Mouse (Mus musculus) MEL-GATA-1-ER (cell line): ENCODE measurements at regions not wholly inside any gene's neighbourhood (a gene's known extent, or its start where the extent isn't known, plus 50 kb on each side); places are given as distances from the start of the nearest gene placed in this dataset.

Experiments
- DNase-seq: peaks from one replicate; pipeline ENCODE4 v3.0.0-alpha.2; 2012; ENCODE audit warnings: low read depth; ENCODE audit errors: extremely low read depth

DNA sequence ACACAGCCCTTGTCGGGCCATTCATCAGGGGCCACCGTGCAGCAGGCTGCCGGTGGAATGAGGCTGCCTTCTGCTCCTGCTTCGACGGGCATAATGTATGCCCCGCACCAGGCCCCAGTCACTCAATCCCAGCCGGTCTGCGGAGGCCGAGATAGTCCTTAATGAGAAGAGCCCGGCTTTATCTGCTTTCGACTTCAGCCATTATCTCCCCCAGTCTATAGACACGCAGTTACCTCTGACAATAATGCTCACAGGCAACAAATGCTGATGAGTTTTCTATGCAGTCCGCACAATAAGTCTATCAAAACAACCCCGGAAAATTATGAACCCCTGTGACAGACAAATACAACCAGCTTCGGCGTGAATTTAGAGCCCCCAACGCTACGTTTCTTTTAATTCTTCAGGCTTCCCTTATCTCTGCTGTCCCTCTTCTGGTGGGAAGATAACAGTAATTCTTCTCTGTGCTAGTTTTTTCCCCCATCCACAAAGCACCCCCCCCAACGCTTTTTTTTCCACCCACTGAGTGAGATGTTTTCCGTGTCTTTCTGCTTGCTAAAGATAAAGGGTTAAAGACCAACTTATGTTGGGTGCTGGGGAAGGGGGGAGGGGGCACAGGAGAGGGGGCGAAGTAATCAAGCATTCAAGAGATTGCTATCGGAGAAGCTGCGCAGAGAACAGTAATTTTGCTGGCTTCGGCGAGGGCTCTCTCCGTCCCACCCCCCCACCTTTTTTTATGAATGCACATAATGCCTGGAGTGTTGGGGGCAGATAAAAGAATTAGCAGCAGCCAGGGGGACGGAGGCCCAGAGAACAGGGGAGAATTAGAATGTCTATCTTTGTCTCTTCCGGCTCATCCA, 117.8 kb downstream of the Mrm1 start:
- DNase-seq, result peak; percentile 95

DNA sequence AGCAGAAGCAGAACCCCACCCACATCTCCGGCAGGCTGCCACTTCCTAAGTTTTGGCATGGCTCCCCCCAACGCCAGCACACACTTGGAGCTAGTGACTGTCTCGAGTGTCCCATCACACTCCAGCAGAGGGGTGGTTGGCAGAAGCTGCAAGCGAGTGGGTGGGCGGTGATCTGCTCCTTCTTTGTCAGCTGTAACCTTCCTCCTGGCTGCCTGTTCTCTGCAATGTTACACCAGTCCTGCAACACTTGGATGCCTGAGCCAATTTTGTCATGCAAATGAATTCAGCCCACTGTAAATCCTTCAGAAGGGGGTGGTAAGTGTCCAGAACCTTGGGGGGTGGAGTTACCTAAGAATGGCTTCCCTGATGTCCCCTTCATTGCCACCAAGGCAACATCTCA, 121.8 kb downstream of the Mrm1 start:
- DNase-seq, result no peak

DNA sequence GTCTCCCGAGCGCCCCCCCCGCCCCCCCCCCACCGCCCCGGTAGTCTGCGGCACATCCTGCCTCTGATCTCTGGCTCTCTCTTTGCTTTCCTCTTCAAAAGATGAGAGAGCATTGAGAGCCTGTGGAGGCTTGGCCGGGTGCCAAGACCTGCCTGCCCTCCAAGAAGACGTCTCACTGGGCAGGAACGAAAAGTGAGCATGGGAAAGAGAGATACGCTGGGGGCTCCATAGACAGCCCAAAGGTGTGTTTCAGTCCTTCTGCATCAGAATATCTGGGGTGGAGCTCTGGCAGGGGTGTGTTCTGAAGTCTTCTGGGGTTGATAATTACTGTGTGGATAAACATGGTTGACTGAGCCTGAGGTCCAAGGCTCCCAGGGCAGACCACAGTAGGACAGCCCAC, 126.7 kb downstream of the Mrm1 start:
- no peak for DNase-seq

DNA sequence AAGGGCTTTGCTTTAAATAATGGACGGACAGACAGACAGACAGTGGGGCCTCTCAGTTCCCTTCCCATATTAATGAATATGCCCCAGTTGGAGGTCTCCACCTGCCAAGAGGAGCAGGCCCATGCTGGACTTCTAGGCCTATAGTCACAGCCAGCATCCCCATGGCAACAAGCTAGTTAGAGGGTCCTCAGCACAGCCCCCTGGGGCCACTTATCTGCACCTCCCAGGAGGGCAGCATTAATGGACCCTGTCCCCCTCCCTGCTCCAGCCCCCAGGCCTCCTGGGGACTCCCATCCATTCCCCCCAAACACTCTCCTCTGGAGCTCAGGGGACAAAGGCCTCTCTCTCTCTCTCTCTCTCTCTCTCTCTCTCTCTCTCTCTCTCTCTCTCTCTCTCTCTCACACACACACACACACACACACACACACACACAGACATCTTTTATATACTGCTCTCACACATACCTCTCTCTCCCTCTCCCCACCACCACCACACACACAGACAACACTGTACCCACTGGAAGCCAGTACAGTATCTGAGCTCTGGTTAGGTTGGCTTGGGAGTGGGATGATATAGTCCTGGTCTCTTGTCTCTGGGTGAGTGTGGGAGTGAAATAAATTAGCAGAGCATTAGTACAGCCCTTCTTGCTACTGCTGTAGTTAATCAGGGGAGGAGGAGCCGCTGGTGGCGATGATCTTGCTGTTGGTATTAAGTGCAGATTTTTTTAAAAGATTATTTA, 127.7 kb downstream of the Mrm1 start:
- no peak for DNase-seq

DNA sequence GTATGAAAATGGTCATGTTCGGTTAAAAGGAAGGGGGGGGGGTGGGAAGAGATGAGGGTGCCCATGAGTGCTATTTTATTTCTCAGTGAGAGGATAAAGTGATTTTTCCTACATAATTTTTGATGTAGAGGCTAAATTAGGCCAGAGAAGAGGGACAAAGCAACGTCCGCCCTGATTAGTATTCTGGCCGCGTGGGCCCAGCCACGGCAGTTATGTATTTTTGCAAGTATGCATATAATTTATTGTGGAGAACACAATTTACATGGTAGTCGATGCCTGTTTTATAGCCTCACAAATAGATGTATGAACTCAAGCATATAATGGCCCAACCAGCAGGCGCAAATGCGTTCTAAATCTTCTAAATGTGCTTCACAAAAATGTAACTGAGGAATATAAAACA, 132.8 kb downstream of the Mrm1 start:
- DNase-seq, result no peak

DNA sequence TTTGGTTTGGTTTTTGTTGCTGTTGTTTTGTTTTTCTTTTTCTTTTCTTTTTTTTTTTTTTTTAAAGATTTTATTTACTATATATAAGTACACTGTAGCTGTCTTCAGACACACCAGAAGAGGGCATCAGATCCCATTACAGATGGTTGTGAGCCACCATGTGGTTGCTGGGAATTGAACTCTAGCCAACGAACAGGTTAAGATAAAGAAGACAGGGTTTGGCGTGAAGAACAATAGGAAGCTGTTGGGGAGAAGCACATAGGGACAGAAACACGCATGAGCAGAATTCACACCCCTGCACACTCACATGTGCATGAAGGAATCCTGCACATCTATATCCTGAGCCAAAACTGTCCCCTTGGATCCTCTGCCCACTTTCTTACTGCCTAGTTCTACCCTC, 135.0 kb downstream of the Mrm1 start:
- DNase-seq, result no peak

DNA sequence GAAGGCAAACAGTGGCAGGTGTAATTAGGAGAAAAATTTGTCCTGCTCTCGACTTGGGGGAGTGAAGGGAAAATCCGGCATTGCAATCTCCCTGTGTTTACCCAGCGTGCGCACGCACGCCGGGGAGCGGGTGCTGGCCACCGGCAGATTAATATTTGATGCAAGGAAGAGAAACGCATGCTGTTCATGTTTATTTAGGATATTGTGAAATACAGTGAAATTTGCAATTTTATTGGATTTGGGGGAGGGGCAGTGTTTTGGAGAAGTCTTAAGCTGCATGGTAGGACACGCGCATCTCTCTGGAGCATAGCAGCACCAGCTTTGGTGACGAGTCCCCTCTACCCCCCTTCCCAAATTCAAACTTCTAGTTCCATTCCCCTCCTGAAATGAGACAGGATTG, 136.4 kb downstream of the Mrm1 start:
- no peak for DNase-seq

DNA sequence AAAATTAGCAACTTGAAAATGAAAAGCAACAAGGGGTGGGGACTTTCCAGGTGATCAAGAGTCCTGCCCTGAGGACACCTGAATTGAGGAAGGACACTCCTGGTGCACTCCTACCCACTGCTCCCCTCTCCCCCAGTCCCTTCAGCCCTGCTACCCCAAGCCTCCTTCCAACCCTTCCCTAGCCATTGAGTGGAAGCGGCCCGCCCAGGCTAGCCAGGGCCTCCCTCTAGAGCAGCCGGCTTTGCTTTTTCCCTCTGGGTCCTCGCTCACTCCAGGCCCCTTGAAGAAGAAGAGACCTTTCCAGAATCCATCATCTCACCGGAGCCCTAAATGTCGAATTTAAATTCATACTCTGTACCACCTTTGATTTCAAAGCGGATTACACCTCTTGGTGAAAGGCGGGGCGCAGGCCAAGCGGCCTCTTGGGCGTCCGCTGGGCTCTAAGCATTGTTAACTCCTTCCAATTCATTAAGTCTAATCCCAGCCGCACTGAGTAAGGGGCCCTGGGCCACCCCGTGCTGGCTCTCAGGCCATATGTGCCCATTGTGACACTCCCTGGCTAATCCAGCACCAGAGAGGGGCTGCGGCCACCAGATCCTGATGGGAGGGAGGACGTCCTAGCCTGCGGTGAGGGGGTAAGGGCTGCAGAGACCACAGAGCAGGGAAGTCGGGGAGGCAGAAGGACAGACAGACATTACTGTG, 142.8 kb downstream of the Mrm1 start:
- no peak for DNase-seq

DNA sequence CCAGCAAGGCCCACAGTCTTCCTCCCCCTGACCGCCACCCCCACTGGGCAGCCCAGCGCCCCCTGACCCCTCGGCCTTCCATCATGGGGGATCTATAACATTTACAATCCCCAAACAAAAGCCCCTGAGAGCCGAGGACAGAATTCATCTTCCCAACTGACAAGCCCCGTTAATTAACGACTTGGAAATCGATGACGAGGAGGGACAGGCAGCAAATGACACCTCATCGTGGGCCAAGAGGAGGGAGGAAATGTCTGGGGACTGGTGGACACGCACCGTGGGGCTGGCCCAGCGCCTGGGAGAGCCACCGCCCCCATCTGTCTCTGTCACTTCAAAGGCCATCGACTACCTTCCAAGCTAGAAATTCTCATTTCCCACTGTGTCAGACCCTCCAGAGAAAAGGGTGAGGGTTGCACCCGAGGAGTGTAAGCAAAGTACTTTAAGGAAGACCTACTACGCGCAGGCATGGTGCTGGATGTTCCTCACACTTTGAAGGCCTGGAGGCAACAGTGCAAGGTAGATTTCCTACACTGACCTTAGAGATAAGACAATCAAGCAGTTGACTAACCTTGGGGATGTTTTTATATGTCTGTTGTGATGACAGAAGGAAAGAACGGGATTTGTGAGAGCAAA, 146.4 kb downstream of the Mrm1 start:
- no peak for DNase-seq

DNA sequence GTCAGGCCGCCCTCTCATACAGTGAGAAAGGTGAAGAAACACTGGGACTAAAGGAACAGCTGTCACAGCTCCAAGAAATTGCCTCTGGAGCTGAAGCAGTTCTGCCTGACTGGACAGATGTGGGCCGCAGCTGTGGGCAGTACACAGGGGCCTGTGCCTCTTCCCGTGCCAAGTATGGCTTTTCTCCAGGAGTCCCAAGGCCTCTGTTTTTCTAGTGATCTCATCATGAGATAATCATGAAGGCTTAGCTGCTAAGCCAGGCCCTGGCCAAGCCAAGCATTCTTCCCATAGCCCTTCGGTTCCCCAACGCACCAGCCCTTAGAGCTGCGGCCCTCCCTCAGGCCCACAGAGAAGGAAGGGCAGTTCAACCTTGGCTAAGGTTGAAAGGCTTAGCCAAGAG, 146.2 kb upstream of the Lhx1 start:
- DNase-seq, result no peak

DNA sequence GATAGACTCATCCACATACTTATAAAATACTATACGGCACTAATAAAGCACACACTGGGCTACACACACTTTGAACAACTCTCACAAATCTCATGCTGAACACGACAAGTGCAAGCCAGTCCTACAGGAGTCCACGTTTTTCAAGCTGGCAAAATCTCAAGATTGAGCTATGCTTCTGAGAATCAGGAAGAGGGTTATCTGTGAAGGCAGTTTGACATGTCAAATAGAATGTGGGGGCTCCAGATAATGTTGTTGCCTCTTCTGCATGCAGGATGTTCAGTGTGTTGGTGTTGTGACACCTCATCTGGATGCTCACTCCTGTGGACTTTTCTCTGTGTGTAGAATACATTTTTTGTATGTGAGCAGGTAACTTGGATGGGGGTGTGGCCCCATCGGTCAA, 142.4 kb upstream of the Lhx1 start:
- DNase-seq, result peak; percentile 47

DNA sequence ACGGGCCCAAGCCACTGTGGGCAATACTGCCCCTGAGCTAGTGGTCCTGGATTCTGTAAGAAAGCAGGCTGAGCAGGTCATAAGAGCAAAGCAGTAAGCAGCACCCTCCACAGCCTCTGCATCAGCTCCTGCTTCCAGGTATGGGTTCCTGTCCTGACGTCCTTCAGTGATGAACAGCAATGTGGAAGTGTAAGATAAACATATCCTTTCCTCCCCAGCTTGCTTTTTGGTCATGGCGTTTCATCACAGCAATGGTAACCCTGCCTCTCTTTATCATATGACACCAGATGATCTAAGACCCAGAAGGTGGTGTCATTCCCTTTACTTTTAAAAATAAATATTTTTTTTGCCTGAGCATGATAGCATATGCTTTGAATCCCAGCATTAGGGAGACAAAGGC, 138.9 kb upstream of the Lhx1 start:
- DNase-seq, result peak; percentile 25

DNA sequence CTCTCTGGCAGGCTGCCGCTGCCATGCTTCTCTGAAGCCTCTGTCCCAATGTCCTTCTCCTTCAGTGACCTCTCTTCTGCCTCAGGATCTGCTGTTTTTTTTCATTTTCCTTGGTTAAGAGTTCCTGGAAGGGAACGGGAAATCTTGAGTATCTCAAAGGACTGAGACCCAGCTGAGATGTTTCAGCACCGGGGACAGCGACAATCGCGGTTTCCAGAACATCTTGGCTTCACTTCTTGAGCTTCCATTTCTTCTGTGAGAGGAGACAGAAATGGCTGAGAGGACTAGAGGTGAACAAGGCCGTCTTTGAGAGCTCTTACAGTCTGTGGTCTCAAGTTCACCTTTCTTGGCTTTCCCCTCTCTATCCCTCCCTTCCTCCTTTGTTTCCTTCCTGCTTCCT, 136.6 kb upstream of the Lhx1 start:
- no peak for DNase-seq

DNA sequence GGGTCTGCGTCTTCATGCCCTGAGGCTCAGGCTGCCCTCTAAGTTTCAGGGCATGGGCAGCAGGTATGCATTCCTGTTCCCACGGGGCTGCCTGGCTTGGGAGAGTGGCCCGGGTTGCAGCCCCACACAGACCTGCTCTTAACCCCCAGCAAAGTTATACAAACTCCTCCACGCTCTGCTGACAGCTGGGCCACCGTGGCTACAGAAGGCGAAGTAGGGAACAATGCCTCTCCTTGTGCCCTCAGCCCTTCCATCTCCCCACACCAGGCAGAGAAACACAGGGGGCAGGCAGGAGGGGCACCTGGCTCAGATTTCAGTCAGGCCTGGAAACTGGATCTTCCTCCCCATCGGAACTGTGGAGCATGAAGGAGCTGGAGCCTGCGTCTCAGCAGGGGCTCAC, 135.5 kb upstream of the Lhx1 start:
- DNase-seq, result no peak

DNA sequence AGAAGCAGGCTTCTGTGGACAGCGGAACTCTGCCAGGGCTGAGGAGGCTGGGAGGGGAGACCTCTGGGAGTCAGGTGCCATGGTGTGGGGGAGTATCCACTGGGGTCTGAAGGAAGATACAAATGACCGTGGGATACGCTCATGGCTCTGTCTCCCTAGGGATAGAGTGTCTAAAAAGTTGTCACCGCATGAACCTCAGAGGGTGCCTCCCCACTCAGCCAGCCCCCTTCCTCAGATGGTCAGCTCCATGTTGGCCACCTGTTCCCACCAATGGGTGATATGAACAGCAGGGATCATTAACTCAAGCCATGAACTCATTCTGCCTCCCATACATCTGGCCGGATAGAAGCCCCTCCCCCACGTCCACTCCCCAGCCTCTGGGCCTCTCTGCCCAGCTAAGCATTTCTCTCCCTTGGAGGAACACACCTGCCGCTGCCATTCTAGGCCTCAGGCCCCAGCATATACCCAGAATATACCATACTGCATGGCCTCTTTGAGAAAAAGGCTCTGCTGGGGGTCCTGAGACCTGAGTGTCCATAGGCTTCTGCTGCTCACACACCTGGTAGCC, 134.1 kb upstream of the Lhx1 start:
- DNase-seq, result no peak

DNA sequence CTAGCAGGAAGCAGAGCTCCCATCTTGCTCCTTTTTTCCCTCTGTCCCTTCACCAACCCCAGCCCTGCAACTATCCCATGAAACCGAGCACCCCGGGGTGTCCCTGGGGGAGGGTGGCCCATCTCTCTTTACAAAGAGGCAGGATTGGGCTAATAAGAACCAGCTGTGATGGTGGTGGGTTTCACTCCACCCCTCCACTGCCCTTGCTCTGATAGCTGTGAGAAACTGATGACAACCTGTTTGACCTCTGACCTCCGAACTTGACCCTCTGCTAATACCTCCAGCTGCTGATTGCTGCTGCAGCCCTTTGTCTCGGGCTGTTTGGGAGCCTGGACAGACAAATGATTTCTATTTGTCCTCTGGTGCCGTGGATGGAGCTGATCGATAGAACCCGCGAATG, 128.1 kb upstream of the Lhx1 start:
- no peak for DNase-seq

DNA sequence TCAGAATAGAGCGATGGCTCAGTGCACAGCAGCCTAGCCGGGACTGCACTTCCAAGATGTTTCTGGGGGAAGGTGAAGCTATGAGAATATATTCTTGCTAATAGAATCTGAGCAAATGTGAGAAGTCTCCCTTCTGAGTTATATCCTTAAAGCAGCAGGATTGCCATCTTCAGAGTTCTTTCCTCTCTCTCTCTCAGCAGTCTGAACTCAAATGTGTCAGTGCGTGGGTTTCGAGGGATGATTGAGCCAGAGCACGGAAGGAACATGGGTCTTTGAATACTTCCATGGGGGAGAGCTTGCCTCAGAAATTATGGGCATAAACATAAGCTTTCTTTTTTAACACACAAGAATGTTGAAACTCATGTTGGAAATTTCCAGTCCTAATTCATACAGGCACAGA, 123.6 kb upstream of the Lhx1 start:
- DNase-seq, result no peak

DNA sequence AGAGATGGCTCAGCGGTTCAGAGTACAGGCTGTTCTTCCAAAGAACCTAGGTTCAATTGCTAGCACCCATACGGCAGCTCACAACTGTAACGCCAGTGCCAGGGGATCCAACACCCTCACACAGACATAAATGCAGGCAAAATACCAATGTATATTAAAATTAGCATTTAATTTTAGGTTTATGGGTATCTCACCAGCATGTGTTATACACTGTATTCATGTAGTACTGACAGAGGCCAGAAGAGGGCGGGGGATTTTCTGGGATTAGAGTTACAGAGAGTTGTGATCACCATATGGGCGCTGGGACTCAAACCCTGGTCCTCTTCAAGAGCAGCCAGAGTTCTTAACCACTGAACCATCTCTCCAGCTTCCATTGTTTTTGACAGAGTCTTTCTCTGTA, 121.8 kb upstream of the Lhx1 start:
- no peak for DNase-seq

DNA sequence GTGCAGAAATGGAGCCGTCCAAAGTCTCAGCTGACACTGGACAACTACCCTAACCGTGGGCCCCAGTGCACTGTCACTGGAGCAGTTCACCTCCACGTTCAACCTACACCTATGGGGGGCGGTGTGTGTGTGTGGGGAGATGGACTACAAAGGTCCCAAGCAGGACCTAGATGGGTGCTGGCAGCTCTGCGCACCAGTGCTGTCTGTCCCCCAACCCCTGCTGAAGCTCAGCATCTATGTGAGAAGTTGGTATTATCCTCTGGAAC, 117.7 kb upstream of the Lhx1 start:
- no peak for DNase-seq

DNA sequence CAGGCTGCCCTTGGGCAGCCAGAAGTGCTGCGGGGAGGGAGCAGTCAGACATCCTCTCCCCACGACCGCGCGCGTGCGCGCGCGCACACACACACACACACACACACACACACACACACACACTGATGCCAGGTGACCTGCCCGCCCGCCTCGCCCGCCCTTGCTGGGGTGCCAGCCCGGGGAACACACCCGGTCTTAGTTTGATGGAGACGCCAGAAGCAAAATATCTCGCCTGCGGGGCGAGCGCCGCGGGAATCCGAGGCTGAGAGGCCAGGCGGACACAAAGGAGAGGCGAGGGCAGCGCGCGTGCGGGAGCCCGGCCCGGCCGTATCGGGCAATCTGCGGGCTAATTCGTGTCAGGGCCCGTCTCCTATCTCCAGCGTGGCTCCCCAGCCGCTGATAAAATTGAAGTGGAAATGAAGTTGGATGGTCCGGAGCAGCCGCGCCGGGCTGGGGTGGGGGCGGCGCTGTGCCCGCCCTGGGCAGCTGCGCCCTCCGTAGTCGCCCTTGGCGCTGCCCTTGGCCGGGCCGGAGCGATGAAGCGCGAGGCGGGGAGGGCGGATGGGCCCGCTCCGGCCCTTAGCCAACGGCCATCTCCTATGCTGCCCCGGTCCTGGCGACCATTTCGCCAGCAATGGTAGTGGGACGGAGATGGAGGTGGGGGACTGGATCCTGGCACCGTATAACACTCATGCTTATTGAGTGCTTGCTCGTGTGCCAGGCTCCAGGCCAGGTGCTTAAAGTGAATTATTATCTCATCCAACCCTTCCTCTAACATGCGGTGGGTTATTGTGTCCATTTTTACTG, 117.2 kb upstream of the Lhx1 start:
- DNase-seq, result no peak

DNA sequence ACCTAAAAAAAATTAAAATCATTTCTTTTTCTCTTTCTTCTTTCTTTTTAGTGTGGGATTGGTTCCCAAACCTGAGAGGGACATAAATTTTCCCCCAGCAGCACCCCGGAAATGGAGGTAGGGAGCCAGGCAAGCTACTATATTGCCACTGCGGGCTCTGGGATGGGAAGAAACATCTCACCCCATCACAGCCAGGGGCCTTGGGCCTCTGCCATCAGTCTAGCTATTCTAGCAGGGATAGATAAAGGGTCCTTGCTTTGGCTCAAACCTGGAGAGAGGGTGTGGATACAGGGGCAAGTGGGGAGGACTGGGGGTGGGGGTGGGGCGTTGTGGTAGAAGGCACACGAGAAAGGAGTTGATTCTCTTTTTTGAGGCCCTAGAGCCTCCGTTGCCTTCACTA, 116.3 kb upstream of the Lhx1 start:
- no peak for DNase-seq
